ENCODE assay signal across 7 mouse cellular contexts in the genomic region with DNA sequence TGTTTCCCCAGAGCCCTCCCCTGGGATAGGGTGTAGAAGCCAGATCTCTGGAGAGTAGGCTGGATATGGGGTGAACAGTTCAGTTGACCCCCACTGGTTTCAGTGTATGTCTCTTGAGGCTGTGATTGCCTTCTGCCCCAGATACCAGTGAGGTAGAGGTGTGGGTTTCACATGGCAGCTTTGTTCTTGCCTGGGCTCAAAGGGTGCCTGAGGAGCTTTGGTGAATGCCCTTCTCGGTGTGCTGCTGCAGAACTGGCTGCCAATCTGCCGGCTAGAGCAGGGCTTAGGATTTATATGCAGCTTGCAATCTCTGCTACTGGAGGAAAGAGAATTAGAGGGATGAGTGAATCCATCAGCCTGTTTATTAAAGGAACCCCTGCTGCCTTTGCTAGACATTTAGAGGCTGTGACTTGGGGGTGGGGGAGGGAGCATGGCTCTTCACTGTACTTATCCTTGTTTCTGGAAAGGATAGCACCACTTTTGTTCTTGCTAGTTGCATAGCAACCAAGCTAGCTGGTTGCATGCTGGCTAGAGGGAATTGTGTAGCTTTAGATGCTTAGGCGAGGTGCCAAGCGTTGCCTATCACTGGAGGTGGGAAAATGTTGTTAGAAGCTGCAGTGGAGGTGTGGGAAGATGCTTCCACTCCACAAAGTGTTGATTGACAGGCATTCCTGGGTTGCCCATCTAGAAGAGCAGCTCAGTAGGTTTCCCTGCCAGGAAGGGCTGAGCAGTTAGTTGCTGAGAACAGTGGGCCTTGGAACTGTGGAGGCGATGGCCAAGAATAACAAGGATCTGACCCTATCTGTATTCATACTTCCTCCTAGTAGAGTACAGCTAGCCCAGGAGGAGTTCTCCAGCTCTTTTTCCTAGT. TPM values are rescaled to one million over a fixed set of nuclear protein-coding genes. Genes with fewer than 3 reads are reported as not detected.
DNase-seq lines count a peak whose midpoint lies in the region; ATAC-seq and TF ChIP-seq lines count a peak whose summit lies in the region.

No protein-coding gene starts in this region.

- ATAC-seq in liver, embryonic 11.5 days (replicated peaks; ENCODE audit: low FRiP score): no peak

- DNase-seq in liver, adult 2 months (ENCODE audit: extremely low read depth, low read depth, low spot score): no peak
- DNase-seq in liver, embryonic 11.5 days (ENCODE audit: low spot score): no peak
- DNase-seq in heart, embryonic 10.5 days (ENCODE audit: low spot score): no peak
- peak; percentile 65 to 90 for DNase-seq in left cerebral cortex, adult 8-10 months (ENCODE audit: low spot score in 2 of 2)
- peak; percentile 68 for DNase-seq in right cerebral cortex, postnatal 4 days
- DNase-seq in ovary, postnatal 10 days (ENCODE audit: low spot score): no peak
- no peak for DNase-seq in lung, adult 18-20 months

- no peak overlapping the region for H3K4me3 ChIP-seq in liver, adult 2 months (ENCODE audit: insufficient read depth, low read depth, low read length)
- no peak overlapping the region for H3K4me3 ChIP-seq in liver, embryonic 11.5 days (ENCODE audit: low read depth, low read length)
- H3K4me3 ChIP-seq in heart, embryonic 10.5 days: peak overlapping the region; percentile 24; the same call in 1 of the 2 replicates

- TF ChIP-seq POLR2A in liver, adult 2 months (IDR thresholded peaks at IDR 0.05; ENCODE audit: extremely low read depth, insufficient read depth, low read length): no peak

- no peak for TF ChIP-seq CTCF in liver, adult 2 months (IDR thresholded peaks at IDR 0.05; ENCODE audit: low read depth, low read length)

- H3K36me3 ChIP-seq in liver, adult 2 months (ENCODE audit: control insufficient read depth, insufficient read depth, low read length): peaks cover 2% of the 10 kb centered on the region; the same call in 1 of the 2 replicates
- H3K36me3 ChIP-seq in liver, embryonic 11.5 days (ENCODE audit: control insufficient read depth, insufficient read depth, low read length): no peaks in the 10 kb centered on the region; the same call in 1 of the 2 replicates
- peaks cover 19% of the 10 kb centered on the region for H3K36me3 ChIP-seq in heart, embryonic 10.5 days

- no peak overlapping the region for H3K4me2 ChIP-seq in liver, embryonic 11.5 days

- H3K4me1 ChIP-seq in liver, adult 2 months (ENCODE audit: control insufficient read depth, insufficient read depth, low read length): peaks cover 42% of the 10 kb centered on the region
- peaks cover 6% of the 10 kb centered on the region for H3K4me1 ChIP-seq in liver, embryonic 11.5 days (replicated peaks; ENCODE audit: control insufficient read depth, insufficient read depth, low read length)
- peaks cover 27% of the 10 kb centered on the region for H3K4me1 ChIP-seq in heart, embryonic 10.5 days

- no peaks in the 10 kb centered on the region for H3K9me3 ChIP-seq in liver, embryonic 11.5 days (ENCODE audit: control insufficient read depth, low read length)
- no peaks in the 10 kb centered on the region for H3K9me3 ChIP-seq in heart, embryonic 10.5 days

- peak overlapping the region; percentile 42; the same call in 1 of the 2 replicates for H3K27ac ChIP-seq in liver, adult 2 months (replicated peaks; ENCODE audit: insufficient read depth, low read depth, low read length)
- no peak overlapping the region for H3K27ac ChIP-seq in liver, embryonic 11.5 days (ENCODE audit: low read depth, low read length)
- H3K27ac ChIP-seq in heart, embryonic 10.5 days: peak overlapping the region; percentile 69; the same call in 1 of the 2 replicates

- no peaks in the 10 kb centered on the region for H3K27me3 ChIP-seq in liver, adult 2 months (ENCODE audit: control insufficient read depth, insufficient read depth, low read length)
- no peaks in the 10 kb centered on the region for H3K27me3 ChIP-seq in liver, embryonic 11.5 days (replicated peaks; ENCODE audit: control insufficient read depth, insufficient read depth, low read length)
- H3K27me3 ChIP-seq in heart, embryonic 10.5 days (ENCODE audit: insufficient read depth, poor library complexity, severe bottlenecking): no peaks in the 10 kb centered on the region

- no peak overlapping the region for H3K9ac ChIP-seq in liver, adult 2 months (ENCODE audit: low read depth, low read length)
- H3K9ac ChIP-seq in liver, embryonic 11.5 days (ENCODE audit: low read depth, low read length): no peak overlapping the region

- 54% methylated on average over 5 of the region's 5 CpGs for WGBS in liver, adult 2 months
- 82% methylated on average over 5 of the region's 5 CpGs for WGBS in liver, embryonic 11.5 days
- WGBS in heart, embryonic 10.5 days: 44% methylated on average over 5 of the region's 5 CpGs

- H3K79me2 ChIP-seq in liver, adult 2 months (ENCODE audit: control insufficient read depth, insufficient read depth, low read length): peaks cover 70% of the 10 kb centered on the region

RNA-seq across cellular contexts. Expression of a gene that starts 7.7 kb away (rescaled TPM):
- total RNA-seq in liver, adult 2 months (2014; rRNA removed): 170 and 187 TPM in 2 replicates
- polyA plus RNA-seq in liver, adult 2 months (2012; rRNA removed): 127 TPM in 2 replicates
- 177 and 185 TPM in 2 replicates for polyA plus RNA-seq in liver, embryonic 11.5 days (2014; fragmentation: Nextera tagmentation; extraction: Ambion mirVana)
- 320 and 472 TPM in 2 replicates for polyA plus RNA-seq in heart, embryonic 10.5 days (2016; fragmentation: Nextera tagmentation; extraction: Ambion mirVana)
- 100 to 1,000 TPM; 453 to 537 (median 485) TPM for total RNA-seq in left cerebral cortex, adult 8-10 months (2022)

RNA-seq across cellular contexts. Expression of a gene that starts 8.1 kb away (rescaled TPM):
- total RNA-seq in liver, adult 2 months (2014; rRNA removed): 12.3 and 15.6 TPM in 2 replicates
- 27.5 and 28.7 TPM in 2 replicates for polyA plus RNA-seq in liver, adult 2 months (2012; rRNA removed)
- polyA plus RNA-seq in liver, embryonic 11.5 days (2014; fragmentation: Nextera tagmentation; extraction: Ambion mirVana): 224 and 237 TPM in 2 replicates
- polyA plus RNA-seq in heart, embryonic 10.5 days (2016; fragmentation: Nextera tagmentation; extraction: Ambion mirVana): 154 and 200 TPM in 2 replicates
- 10 to 100 TPM; 38.1 to 43.5 (median 38.2) TPM for total RNA-seq in left cerebral cortex, adult 8-10 months (2022)

RNA-seq across cellular contexts. Expression of a gene that starts 21.2 kb away (rescaled TPM):
- total RNA-seq in liver, adult 2 months (2014; rRNA removed): 15.8 and 25.6 TPM in 2 replicates
- polyA plus RNA-seq in liver, adult 2 months (2012; rRNA removed): 20.9 and 21.6 TPM in 2 replicates
- 18.3 and 19.3 TPM in 2 replicates for polyA plus RNA-seq in liver, embryonic 11.5 days (2014; fragmentation: Nextera tagmentation; extraction: Ambion mirVana)
- 13.0 and 15.6 TPM in 2 replicates for polyA plus RNA-seq in heart, embryonic 10.5 days (2016; fragmentation: Nextera tagmentation; extraction: Ambion mirVana)
- total RNA-seq in left cerebral cortex, adult 8-10 months (2022): 10 to 100 TPM; 26.6 to 40.2 (median 33.5) TPM

RNA-seq across cellular contexts. Expression of a gene that starts 46.3 kb away (rescaled TPM):
- 6.4 and 7.3 TPM in 2 replicates for total RNA-seq in liver, adult 2 months (2014; rRNA removed)
- polyA plus RNA-seq in liver, adult 2 months (2012; rRNA removed): 6.8 and 8.3 TPM in 2 replicates
- polyA plus RNA-seq in liver, embryonic 11.5 days (2014; fragmentation: Nextera tagmentation; extraction: Ambion mirVana): 131 and 134 TPM in 2 replicates
- 108 and 120 TPM in 2 replicates for polyA plus RNA-seq in heart, embryonic 10.5 days (2016; fragmentation: Nextera tagmentation; extraction: Ambion mirVana)
- total RNA-seq in left cerebral cortex, adult 8-10 months (2022): 10 to 100 TPM; 52.4 to 56.6 (median 55.3) TPM

RNA-seq across cellular contexts. Expression of a gene that starts 56.8 kb away (rescaled TPM):
- total RNA-seq in liver, adult 2 months (2014; rRNA removed): 0.09 and 0.13 TPM in 2 replicates
- 0.35 and 0.80 TPM in 2 replicates for polyA plus RNA-seq in liver, adult 2 months (2012; rRNA removed)
- 3.7 and 3.9 TPM in 2 replicates for polyA plus RNA-seq in liver, embryonic 11.5 days (2014; fragmentation: Nextera tagmentation; extraction: Ambion mirVana)
- 6.4 and 7.4 TPM in 2 replicates for polyA plus RNA-seq in heart, embryonic 10.5 days (2016; fragmentation: Nextera tagmentation; extraction: Ambion mirVana)
- total RNA-seq in left cerebral cortex, adult 8-10 months (2022): 10 to 100 TPM; 73.0 to 81.8 (median 75.8) TPM

Comparison
In these comparisons a context has a peak if more than half of its experiments do, and no peak if none do; other contexts are left out.
1. DNase-seq: peak in left cerebral cortex, adult 8-10 months (2 of 2) and right cerebral cortex, postnatal 4 days (single experiment); none in liver, adult 2 months (single experiment), liver, embryonic 11.5 days (single experiment), heart, embryonic 10.5 days (single experiment), ovary, postnatal 10 days (single experiment) and lung, adult 18-20 months (0 of 2).